Mouse (Mus musculus): ENCODE results near the gene Bpgm. TPM values are rescaled to one million over a fixed set of nuclear protein-coding genes. Genes with fewer than 3 reads are reported as not detected.

Gene Bpgm
- total RNA-seq (2021), result 10 to 100 TPM; 68.3 to 68.6 TPM

DNA sequence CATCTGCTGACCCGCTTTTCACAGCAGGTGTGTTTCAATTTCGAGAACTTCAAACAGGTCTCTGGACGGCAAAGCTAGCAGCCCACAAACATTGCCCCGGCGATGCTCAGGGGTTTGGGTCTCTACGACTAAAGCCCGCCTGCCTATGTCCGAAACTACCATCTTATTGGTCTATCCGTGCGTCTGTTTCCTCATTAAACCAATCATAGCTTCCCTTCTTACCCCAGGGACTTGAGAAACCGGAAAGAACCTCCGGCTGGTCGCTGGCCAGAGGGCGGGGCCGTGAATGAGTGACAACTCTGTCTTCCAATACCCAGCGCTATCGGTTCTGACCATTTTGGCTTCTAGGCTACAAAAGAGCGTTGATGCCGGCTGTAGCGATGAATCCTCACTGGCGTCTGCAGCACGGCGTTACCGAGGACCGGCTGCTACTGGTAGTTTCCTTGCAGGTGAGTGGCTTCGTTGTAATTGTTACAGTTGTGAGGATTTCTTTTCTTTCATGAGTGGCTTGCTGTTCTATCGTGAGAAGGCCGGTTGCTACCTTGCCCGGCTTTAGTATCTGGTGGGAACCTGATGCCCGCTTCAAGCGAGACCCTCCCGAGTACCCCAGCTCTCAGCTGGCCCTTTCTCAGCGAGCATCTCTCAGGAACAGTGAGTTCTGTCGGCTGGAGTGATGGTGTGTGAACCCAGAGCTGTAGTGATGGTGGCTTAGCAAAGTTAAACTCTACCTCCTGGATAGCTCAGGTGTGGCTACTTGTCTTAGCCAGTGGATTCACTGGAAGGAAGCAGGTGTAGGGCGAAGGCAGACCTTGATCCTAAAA is at the start of gene Bpgm:
Gene Bpgm, plus strand, starts transcription at position 234 of the 821 bp plus-strand sequence.
- intact Hi-C loops (cut with DNase I), result no loop called here
- peak; percentile 97 for DNase-seq

GRCm38 (mm10) chr6:34439006-34439405 is 37.0 kb upstream of the Bpgm start:
- DNase-seq, result no peak
- intact Hi-C loops (cut with DNase I), result loop anchor here (5.0 kb wide), 1 partner anchor 62 kb away; no protein-coding TSS in a partner anchor

- DNase-seq, result no peak
- intact Hi-C loops (cut with DNase I), result no loop called here
Observed at GRCm38 (mm10) chr6:34441556-34442257, 34.3 kb upstream of the Bpgm start.

DNA sequence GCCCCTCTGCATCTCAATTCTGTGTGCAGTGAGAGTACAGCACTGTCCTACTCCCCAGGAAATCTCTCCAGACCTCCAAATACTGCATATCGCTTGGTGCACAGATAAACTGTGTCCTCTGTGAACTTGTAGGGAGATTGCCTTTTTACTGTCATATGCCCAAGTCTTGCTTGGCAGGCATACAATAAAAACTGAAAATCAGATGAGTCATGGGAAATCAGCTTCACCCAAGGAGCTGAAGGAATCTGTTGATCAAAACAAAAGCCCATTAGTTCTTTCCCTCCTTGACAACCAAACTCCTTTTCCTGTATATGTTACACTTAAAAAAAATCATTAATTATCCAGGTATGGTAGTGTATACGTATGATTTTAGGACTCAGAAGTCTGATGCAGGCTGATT is 32.2 kb upstream of the Bpgm start:
- intact Hi-C loops (cut with DNase I), result no loop called here
- no peak for DNase-seq

DNA sequence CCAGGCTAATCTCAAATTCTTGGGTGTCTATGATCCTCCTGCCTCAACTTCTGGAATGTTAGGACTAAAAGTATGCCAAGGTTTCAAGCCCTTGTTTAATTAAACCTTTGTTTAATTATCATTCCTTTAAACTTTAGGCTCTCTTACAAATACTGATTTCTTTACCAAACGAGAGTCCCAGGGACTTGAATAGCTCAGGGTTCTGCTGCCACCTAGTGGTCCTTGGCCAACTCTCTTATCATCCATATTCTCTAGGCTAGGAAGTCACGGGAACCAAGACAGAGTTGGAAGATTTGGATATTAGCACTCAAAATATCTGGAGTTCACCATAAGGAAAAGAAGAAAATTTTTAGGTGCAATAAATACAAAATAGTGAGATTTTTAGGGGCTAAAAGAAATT is 28.0 kb upstream of the Bpgm start:
- peak; percentile 79 for DNase-seq
- intact Hi-C loops (cut with DNase I), result loop anchor here (5.0 kb wide), 2 partner anchors 76 to 156 kb away; no protein-coding TSS in a partner anchor

DNA sequence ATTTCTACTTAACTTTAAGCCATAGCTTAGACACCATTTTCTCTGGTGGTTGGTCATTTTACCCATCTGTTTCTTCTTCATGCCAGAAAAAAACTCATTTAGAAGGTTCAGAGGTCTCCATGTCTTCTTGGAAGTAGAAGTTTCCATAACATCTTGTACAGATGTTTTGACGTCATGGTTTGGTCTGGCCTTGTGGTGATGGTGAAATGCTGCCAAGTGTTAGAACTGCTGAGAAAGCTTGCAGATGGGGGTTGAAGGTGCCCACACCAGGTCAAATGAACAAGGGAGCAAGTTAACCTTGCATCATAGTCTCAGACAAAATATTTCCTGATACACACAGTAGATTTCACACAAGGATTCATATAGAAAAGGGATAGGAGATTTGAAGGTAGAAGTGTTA is 27.3 kb upstream of the Bpgm start:
- intact Hi-C loops (cut with DNase I), result loop anchor here (5.0 kb wide), 2 partner anchors 76 to 156 kb away; no protein-coding TSS in a partner anchor
- no peak for DNase-seq

DNA sequence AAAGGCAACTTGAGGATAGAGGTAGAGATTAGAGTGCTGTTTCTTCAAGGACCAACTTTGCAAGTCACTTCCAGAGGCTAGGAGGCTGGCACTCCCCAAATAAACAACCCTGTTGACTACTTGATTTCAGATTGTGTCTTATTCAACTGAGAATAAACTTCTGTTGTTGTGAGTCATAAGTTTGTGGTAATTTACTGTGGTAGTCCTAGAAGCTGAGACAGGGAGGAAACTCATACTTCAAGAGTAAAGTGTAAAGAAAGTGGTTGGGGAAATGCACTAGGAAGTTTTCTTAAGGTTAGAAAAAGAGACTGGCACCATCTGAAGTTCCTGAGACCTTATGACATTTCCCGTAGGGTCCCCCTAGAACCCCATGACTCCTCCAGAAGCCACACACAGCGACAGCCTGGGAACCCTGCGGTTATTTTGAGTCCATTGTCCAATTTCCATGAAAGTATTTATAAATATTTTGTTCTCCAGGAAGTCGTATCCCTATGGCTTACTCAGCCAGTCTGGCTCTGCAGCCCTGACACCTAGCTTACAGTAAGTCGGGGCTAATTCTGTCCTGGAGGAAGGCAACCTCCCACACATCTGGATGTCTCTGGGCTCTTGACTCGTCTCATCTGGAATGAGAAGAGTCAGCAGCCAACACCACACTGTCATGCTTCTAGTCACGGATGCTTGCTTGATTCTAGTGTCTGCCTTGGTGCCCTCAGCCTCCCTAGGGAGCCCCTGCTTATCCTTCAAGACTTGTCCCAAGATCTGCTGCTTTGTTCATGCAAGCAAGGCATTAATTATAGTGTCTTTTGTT is 22.8 kb upstream of the Bpgm start:
- intact Hi-C loops (cut with DNase I), result no loop called here
- no peak for DNase-seq

DNA sequence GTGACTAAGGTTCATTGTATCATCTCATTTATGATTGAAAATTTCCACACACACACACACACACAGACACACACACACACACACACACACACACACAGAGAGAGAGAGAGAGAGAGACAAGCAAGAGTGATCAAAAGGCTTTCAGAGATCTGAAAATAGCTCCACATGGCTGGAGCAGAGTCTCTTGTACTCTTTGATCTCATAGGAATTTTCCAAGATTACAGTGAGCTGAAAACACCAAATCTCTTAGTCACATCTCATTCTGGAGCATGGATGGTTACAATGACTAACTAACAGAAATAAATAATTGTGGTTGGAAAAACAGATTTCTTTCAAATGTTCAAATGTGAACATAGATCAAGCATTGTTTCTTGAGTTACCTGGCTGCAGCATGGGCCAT is 16.6 kb upstream of the Bpgm start:
- no peak for DNase-seq
- intact Hi-C loops (cut with DNase I), result no loop called here

- intact Hi-C loops (cut with DNase I), result no loop called here
Observed at GRCm38 (mm10) chr6:34460651-34461050, 15.4 kb upstream of the Bpgm start.

DNA sequence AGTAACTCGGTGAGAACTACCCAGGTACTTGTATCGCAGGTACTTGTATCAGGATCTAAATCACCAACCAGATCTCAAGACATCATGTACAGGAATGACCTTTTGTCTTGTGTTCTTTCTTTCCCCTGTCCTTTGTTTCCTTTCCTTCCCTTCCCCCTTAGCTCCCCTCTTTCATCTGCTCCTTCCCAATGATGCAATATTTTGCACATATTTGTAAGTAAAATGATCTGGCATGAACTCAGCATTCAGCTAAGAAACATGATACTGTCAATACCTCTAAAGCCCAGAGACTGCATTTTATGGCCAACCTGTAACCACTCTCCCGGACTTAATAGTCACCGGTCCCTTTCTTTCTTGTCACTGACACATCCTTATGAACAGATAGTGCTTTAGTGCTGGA is 12.4 kb upstream of the Bpgm start:
- intact Hi-C loops (cut with DNase I), result no loop called here

More at GRCm38 (mm10) chr6:34460651-34461050, 15.4 kb upstream of the Bpgm start:
- DNase-seq, result no peak

DNA sequence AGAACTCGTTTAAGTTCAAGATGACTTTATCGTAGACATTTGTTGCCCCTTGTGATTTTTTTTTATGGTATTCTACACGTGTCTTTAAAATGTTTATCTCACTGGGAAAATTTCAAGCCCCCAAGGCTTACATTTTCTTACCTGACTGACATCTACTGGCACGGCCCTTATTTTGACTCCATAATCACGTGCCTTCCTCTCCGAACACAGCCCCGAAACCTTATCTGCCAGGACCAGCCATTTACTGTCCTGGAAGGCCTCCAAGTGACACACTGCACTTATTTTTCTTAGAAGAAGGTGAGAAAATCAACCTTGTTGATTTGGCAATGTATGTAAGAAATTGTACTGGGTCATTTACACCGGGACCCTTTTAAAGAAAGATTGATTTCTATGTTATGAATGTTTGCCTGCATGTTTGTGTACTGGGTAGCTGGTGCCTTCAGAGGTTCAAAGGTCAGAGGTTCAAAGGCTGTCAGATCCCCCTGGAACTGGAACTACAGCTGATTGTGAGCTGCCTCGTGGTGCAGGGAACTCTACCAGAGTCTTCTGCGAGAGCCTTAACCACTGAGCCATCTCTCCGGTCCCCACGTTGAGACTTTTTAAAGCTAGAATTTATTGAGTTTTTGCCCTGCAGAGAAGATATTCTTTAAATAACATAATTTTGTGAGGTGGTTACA is 4.4 kb upstream of the Bpgm start:
- no peak for DNase-seq

More for the DNA sequence above, 12.4 kb upstream of the Bpgm start:
- no peak for DNase-seq

DNA sequence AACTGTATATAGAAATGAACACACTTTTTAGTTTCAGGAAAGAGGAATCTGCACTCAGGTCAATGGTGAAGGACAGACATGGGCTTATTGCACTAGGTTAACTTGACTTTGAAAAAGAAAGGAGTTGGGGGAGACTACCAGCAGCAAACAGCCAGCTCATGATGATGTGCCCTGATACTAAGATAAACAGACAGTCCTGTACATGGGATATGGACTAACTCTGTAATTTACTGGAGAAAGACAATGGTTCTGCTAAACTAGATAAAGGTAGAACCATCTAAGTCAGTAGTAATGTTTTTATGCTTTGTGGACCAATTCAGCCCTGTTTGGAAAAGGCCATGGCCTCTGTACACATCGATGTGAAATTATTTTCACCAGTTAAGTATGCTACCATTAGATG is 2.7 kb upstream of the Bpgm start:
- intact Hi-C loops (cut with DNase I), result no loop called here

More for the DNA sequence above, 4.4 kb upstream of the Bpgm start:
- intact Hi-C loops (cut with DNase I), result no loop called here

DNA sequence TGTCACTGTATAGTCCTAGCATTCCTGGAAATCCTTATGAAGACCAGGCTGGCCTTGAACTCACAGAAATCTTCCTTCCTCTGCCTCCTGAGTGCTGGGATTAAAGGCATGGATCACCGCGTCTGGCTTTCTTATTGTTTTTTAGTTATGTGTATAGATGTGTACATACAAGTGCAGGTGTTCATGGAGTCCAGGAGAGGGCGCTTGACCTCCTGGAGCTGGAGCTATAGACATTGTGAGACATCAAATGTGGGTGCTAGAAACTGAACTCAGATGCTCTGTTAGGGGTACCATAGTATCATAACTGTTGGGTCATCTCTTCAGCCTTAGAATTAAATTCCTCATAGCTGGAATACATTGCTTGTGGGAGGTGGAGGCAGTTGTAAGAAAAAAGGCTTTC is 2.0 kb upstream of the Bpgm start:
- DNase-seq, result no peak
- intact Hi-C loops (cut with DNase I), result no loop called here

More for the DNA sequence above, 2.7 kb upstream of the Bpgm start:
- DNase-seq, result no peak

- DNase-seq, result no peak
- intact Hi-C loops (cut with DNase I), result no loop called here
Observed at GRCm38 (mm10) chr6:34475391-34475790, 616 bp upstream of the Bpgm start.

- no peak for DNase-seq
- intact Hi-C loops (cut with DNase I), result no loop called here
Observed at GRCm38 (mm10) chr6:34478036-34478435, 2.0 kb downstream of the Bpgm start.

- intact Hi-C loops (cut with DNase I), result no loop called here
- DNase-seq, result no peak
Observed at GRCm38 (mm10) chr6:34478677-34479360, 2.8 kb downstream of the Bpgm start.

- DNase-seq, result no peak
- intact Hi-C loops (cut with DNase I), result no loop called here
Observed at GRCm38 (mm10) chr6:34479531-34479930, 3.5 kb downstream of the Bpgm start.

- intact Hi-C loops (cut with DNase I), result no loop called here
- no peak for DNase-seq
Observed at GRCm38 (mm10) chr6:34480749-34481148, 4.7 kb downstream of the Bpgm start.

GRCm38 (mm10) chr6:34481349-34481748 is 5.3 kb downstream of the Bpgm start:
- no peak for DNase-seq
- intact Hi-C loops (cut with DNase I), result no loop called here

DNA sequence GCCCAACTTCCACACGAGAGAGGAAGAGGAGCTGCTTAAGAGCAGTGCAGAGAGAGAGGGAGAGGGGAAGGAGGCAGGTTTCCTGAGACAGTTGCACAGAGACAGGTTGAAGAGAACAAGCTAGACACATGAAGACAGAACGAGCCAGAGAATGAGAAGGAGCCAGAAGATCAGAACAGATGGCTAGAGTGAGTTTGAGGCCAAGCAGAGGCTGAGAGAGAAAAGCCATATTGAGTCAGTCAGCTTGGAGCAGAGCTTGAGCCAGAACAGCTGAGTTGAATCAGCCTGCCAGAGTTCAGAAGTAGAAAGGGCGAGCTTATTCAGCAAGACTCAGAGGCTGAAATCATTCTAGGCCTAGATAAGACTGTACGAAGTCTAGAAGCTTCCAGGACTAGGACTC is 6.8 kb downstream of the Bpgm start:
- intact Hi-C loops (cut with DNase I), result no loop called here
- DNase-seq, result no peak

Measured in left cerebral cortex, postnatal 4 days (tissue).